Mouse (Mus musculus): ENCODE measurements around the gene Erg28.

The Erg28 gene

DNA sequence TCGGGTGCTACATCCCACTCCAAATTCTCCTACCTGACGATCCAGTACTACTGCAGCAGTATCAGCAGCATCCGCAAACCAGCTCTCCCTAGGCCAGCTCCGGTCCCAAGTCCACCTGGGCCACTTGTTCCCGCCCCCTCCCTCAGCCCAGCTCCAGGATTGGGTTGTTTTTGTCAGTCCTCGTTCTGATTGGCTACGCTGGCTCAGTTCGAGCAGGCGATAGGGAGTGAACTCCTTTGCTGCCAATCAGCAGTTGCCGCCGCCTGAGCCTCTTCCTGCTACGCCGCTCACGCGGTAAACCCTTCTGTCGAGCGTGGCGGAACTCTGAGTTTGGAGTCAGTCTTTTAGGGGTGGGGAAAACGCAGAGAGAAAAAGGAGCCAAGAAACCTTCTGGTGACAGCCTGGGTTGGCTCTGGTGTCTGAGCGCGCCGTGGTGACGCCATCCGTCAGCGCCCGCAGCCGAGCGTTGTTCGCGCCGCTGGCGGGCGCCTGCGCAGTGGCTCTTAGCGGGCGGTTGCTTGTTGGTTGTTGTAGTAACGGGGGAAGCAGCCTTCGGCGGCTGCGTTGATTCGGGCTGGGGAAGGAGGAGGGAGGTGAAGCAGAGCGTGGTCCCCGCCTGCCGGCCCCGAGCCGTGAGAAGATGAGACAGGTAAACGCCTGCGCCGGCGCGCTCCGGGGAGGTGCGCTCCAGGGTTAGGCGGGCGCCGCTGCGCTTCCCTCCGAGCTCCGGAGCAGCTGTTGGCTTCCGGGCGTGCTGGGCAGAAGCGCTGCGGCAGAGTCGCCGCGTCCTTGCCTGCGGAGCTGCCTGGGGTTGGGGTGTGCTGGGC lies at the start of gene Erg28, which contains the start of gene Ttll5:
Gene Erg28 (minus strand): TSS at position 113 of the 827 bp plus-strand sequence.
Gene Ttll5 (plus strand): TSS at position 222 of the 827 bp plus-strand sequence.
- peak; percentile 81 to 93 for DNase-seq (ENCODE audit: low read depth in 1 of 2, low spot score in 2 of 2)

DNA sequence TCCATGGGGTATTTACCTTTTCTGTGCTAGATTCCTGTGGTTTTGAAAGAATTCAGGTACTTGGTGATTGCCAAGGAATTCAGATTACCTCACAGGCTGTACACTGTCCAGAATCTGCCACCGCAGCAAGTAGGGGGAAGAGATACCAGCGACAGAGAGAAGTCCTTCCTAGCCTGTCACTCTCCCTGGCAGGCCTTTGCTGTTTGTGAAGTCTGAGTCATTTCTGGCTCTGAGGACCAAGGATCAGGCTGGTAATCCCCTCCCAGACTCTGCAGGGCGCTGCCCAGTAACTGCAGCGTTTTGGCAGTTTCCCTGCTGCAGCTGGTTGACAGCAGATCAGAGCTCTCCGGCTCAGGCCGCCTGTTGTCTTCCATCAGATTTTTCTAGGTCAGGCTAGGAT lies 45.1 kb upstream of the Erg28 start:
- no peak for DNase-seq (ENCODE audit: low read depth in 1 of 2, low spot score in 2 of 2)

DNA sequence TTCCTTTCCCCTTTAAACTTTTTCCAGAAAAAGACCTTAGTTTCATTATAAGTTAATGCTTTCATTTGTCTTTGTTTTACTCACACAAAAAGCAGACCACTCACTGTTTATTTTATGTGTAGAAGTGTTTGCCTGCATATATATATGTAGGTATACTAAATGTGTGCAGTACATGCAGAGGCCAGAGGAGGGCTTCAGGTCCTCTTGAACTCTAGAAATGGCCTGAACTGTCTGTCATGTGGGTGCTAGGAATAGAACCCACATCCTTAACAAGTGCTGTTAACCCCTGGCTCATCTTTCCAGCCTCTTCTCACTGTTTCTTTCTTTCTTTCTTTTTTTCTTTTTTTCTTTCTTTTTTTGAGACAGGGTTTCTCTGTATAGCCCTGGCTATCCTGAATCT lies 42.8 kb upstream of the Erg28 start:
- no peak for DNase-seq (ENCODE audit: low read depth in 1 of 2, low spot score in 2 of 2)

DNA sequence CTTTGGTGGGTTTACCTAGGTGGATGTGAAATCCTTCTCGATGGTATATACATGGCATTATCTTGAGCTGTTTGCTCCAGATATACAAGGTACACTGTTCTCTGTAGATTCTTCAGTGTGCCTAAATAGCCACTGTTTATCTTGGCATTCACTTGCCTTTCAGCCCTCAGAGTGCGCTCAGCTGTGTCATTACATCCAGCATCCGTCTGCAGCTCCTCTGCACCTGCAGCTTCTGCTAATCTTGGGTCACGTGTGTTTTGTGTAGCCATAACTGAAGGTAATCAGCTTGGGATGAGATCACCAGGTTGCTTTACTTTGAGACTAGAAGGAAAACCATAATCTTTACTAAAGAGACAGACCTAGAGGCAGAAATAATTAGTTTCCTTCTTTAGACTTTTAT lies 42.3 kb upstream of the Erg28 start:
- no peak for DNase-seq (ENCODE audit: low read depth in 1 of 2, low spot score in 2 of 2)

DNA sequence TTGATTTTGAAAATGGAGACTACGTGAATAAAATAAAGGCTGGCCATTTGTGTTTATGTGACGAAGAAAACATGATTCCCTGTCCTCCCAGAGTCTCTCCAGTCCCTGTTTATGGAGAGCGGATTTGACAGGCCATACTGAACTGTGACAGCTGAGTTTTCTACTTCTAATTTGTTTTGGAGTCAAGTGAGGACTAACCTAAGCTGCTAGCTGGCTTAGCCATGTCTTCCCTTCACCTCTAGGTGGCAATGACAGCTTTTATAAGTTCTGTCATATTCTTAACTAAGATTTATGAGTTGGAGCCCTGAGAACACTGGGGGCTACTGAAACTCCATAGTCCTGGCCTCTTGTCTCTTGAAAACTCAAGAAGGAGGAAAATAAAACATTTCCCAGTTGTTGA lies 41.2 kb upstream of the Erg28 start:
- DNase-seq (ENCODE audit: low read depth in 1 of 2, low spot score in 2 of 2) = no peak

DNA sequence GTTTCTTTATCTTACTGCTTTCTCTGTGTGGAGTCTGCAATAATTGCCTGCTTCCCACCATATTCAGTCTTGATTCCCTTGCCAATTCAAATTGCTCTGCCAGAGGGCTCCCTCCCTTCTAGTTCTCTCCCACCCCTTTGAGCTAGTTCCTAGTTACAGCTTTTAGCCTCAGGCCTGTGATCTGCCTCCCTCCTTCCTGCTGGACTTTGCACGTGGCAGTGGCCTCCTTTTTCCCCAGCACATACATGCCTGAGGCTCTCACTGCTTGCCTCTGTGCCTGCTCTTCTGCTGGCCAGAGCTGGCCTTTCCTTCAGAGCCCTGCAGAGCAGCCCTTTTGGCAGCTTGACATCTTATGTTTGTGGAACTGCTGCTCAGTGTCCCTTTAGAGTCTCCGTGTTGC lies 38.2 kb upstream of the Erg28 start:
- DNase-seq (ENCODE audit: low read depth in 1 of 2, low spot score in 2 of 2) = no peak

DNA sequence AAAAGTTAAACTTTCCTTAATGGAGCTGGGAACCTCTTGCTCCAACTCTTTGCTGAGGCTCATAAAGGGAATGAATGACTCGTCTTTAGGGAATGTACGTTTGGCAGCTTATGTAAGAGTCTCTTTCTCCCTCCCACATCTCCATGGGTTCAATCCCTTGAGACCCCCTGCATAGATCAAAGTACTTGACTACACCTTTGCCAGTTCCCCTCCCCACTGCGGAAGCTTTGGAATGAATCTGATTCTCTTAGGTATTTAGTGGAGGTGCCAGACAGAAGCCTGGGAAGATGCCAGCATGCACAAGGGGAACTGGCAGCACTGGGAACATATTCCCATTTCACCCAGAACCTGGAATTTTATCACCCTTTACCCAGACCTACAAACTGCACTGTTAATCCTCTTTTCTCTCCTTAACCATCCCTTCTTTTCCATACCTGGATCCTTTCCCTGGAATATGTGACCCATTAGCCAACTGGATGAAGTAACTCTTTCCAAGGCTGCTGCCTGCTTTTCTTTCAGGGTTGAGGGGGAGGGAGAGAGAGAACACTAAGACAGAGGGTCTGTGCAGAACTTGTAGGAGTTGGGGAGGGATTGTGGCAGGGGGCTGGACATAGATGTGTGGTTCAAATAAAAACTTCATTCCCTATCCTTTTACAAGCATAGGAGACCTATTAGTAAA lies 35.3 kb upstream of the Erg28 start:
- no peak for DNase-seq (ENCODE audit: low read depth in 1 of 2, low spot score in 2 of 2)

DNA sequence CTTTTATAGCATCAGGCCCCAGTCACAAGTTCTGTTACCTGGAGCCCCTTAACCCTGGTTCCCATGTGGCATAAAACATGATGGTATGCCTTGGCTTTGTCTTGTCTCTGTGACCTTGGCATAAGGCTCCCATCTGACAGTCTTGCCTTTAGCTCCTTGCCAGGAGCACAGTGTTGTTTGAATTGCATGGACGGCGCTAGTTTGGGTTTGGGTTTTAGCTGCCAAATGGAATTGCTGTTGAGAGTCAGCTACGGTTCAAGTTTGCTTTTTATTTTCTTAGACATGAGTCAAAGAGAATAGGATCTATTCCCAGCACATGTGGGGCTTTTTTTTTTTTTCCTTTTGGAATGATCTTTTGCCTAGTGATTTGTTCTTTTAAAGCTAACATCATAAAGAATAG lies 34.8 kb upstream of the Erg28 start:
- DNase-seq (ENCODE audit: low read depth in 1 of 2, low spot score in 2 of 2) = no peak

DNA sequence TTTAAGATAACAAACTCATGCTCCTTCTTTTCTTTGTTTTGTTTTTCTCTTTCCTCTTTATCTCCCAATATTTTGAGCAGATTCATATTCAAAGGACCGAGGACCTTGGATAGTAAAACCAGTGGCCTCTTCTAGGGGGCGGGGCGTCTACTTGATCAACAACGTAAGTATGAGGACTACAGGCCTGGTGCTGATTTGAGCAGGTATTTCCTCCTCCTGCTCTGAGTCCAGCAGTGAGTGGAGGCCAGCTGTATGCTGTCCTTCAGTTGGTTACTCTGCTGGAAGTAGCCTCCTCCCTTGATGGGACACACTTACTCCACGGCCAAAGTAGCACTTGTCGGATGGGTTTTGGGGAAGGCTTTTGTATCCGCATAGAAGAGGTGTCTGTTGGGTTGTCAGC lies 33.0 kb upstream of the Erg28 start:
- no peak for DNase-seq (ENCODE audit: low read depth in 1 of 2, low spot score in 2 of 2)

DNA sequence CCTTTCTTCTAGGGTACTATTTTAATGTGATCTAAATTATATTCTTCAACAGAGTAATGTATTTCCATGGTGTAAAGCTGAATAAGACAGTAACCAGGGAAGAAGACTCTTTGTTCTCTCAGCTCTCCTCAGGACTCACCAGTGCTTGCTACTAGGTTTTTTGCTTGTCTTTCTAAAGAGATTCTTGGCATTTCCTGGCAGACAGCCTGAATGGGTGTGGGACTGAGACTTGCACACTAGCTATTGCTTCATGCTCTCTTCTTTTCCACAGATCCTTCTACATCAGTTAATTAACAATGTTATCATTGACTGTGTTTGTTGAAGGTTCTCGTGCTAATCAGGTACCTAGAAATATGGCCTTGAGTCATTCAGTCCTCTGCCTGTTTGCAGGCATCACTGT lies 29.9 kb upstream of the Erg28 start:
- DNase-seq (ENCODE audit: low read depth in 1 of 2, low spot score in 2 of 2) = no peak

DNA sequence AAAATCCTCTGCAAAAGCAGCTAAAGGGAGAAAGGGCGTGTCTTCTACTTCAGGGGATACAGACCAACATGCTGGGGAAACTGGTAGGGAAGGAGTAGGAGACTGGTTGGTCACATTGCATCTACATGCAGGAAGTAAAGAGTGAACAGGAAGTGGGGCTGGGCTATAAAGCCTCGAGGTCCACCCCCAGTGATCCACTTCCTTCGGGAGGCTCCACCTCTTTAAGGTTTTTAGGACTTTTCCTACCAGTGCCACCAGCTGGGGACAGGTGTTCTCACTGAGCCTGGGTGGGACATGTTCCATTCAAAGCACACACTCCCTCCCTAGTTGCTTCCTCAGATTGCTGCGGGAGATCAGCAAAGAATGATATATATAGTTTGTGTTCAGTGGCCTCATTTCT lies 29.5 kb upstream of the Erg28 start:
- DNase-seq (ENCODE audit: low read depth in 1 of 2, low spot score in 2 of 2) = no peak

DNA sequence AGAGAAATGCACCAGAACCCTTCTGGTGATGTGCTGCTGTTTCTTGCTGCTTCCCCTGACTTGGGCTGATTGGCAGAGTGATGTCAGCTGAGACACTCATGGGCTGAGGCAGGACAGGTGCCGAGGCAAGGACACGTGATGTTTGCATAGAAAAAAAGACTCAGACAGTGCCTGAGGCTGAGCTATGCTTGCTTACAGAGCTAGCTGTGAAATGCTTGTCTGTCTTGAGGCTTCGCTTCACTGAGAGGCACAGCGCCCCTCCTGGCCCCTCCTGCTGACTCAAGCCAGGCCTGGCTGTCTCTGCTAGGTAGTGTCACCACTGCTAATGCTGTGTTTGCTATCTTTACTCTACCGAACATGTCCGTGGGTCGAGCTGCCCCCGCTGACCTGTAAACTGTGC lies 26.3 kb upstream of the Erg28 start:
- no peak for DNase-seq (ENCODE audit: low read depth in 1 of 2, low spot score in 2 of 2)

DNA sequence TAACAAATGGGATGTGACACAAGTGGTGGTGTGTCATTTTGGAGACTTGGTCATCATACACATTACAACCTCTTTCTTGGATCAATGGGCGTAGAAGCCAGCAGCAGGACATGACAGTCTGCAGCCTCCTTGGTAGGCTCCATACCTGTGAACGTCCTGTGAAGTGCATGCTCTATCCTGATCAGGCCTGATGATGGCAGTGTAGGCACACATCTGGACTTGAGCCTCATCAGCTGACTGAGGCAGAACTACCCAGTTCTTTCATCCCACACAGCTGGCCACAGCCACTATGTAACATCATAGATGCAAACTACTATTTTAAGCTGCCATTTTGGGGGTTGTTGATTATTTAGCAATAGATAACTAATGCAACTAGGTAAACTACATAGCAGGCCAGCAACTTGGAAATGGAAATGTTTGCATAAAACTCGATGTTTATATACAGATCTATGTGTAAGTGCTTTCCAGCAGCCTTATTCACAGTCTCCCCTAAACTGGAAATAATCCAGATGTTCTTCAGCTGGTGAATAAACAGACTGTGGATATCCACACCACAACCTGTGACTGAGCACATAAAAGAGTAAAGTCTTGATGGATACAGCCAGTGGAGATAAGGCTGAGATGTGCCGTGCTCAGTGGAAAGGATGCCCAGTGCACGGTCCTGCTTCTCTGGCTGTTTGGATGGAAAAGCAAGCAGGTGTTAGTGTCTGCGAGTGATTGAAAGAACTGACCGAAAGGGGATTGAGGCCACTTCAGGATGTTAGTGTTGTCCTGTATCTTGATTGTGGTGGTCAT lies 24.0 kb upstream of the Erg28 start:
- no peak for DNase-seq (ENCODE audit: low read depth in 1 of 2, low spot score in 2 of 2)

DNA sequence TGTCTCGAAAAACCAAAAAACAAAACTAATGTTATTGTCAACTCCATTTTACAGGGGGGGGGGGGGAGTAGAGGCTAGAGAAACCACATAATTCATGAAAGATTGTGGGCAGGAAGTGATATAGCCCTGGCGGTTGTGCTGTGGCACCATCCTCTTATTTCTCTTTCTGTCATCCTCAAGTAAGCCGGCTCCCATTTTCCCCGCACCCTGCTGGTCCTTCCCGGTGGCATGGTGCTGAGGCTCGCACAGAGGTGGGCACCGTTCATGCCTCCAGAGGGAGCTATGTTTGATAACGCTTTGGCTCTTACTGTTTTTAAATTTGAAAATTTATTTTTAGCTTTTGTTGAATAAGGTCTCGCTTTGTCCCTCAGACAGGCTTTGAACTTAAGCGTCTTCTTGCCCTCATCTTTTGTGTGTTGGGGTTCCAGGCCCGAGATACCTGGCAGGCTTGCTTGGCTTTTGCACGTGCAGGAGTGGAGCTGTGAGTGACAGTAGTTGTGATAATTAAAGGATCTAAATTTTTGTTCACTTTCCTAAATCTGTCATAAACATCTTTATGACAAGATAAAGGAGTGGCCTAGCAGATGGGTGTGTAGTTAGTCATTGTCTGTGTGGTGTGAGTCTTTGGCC lies 15.1 kb upstream of the Erg28 start:
- DNase-seq (ENCODE audit: low read depth in 1 of 2, low spot score in 2 of 2) = no peak

DNA sequence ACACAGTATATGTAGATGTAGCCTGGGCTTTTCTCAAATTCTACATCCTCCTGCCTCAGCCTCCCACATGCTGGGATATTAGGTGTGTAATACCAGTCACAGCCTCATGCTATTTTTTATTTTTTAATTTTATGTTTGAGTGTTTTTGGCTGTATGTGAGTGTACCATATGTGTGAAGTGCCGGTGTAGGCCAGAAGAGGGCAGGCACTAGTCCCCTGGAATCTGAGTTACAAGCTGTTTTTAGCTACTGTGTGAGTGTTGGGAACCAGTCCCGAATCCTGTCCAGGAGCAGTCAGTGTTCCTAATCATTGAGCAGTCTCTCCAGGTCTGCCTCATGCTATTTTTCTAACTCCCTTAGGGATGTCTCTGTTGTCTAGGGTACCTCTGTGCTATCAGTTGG lies 13.4 kb upstream of the Erg28 start:
- DNase-seq (ENCODE audit: low read depth in 1 of 2, low spot score in 2 of 2) = no peak

DNA sequence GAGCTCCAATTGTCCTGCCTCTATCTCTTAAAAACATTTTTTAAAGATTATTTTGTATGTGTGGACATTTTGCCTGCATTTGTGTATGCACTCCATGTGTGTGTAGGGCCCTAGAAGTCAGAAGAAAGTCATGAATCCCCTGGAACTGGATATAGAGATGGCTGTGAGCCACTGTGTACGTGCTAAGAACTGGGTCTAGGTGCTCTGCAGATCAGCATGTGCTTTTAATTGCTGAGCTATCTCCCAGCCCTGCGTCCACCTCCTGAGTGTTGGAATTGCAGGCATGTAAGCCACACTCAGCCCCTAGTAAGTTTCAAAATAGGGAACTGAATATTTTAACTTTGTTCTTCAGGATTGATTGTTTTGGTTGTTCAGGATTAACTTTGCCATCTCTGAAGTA lies 10.2 kb upstream of the Erg28 start:
- DNase-seq (ENCODE audit: low read depth in 1 of 2, low spot score in 2 of 2) = no peak

DNA sequence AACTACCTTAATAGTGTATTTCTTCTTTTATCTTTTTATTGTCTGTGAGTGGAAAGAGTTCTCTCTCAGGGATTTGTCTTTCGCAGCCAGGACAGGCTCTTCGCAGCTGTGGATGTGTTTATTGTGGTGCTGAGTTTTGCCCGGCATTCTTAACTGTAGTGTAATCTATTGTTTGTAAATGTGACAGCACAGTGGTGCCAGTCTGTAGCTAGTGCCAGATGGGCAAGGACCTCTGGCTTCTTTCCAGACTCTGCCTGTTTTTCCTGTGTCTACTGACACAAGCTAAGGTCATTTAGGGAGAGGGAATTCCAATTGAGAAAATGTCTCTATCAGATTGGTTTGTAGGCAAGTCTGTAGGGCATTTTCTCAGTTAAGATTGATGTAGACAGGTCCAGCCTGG lies 6.3 kb upstream of the Erg28 start:
- DNase-seq (ENCODE audit: low read depth in 1 of 2, low spot score in 2 of 2) = no peak

DNA sequence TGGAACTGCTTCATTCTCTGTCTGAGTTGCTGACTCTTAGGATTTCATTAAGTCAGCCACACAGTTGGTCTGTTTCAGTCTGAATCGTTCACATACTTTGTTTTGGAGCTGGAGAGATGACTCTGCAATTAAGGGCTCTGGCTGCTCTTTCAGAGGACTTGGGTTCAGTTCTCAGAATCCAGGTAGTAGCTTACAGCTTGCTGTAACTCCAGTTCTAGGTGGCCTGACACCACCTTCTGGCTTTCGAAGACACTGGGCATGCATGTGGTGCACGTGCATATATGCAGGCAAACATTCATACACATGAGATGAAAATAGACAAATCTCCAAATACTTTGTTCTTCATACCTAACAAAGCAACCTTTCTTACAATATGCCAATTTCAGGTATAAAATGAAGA lies 5.5 kb upstream of the Erg28 start:
- DNase-seq (ENCODE audit: low read depth in 1 of 2, low spot score in 2 of 2) = no peak

DNA sequence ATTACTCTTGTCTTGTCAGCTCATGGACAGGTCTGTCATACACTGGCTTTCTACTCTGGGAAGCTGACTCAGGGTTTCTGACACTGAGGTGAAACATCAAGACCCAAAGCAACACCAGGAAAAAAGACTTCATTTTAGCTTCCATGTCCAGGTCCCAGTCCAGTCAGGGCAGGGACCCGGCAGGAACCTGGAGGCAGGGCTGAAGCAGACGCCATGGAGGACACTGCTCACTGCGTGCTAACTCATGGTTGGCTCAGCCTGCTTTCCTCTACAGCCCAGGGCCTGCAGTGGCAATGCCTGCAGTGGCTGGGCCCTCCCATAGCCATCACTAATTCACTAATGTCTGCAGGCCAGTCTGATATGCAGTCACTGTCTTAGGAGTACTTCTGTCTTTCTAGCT lies 4.5 kb upstream of the Erg28 start:
- DNase-seq (ENCODE audit: low read depth in 1 of 2, low spot score in 2 of 2) = no peak

DNA sequence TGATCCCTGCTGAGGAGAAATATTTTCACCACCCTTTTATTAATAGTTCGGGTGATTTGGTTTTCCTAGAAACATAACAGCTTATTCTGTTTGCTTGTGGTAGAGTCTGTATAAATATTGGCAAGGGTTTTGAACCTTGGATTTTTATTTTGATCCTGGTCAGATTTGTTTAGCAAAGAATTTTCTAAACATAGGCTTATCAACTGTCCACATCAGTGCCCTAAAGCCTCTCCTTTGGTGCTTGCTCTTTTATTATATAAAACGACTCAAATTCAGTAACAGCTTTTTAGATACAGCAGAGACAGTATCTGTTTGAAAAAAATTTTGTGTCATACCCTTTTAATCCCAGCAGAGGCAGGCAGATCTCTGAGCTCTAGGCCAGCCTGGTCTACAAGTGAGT lies 1.5 kb upstream of the Erg28 start:
- no peak for DNase-seq (ENCODE audit: low read depth in 1 of 2, low spot score in 2 of 2)

DNA sequence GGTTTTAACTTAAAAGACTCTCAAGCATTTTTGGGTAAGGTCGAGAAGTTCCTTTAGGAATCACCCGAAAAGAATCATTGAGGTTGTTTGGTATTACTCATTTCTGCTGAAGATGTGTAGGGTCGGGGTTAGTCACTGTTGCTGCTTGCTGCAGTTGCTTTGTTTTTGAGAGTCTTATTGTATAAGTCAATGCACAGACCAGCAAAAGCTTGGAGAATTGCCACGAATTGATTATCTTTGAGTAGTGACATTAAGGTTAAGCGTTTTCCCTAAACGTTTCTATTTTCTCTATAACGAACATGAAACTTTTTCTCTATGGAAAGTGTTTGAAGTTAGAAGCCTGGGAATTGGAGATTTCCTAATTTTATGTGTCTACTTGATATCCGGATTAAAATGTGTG lies 1.0 kb upstream of the Erg28 start:
- DNase-seq (ENCODE audit: low read depth in 1 of 2, low spot score in 2 of 2) = no peak

DNA sequence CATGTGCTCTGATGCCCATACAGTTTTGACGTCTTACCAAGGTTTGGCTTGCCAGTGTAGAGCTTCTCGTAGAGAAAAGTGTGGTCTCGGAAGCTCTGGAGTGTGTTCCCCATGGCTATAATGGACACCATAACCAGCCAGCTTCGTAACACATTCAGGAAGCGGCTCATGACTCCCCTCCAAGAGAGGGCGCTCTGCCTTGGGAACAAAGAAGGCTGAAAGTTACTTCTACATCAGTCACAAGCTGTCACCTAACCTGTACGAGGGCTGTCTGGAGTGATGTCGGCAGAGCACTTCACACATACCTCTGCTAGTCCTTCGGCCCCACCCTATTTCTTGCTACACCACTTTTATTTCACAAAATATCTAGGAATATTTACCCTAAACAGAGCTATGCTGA lies 2.3 kb downstream of the Erg28 start:
- DNase-seq (ENCODE audit: low read depth in 1 of 2, low spot score in 2 of 2) = no peak

Data from monocyte, adult 2 months (primary cell).